Comparison of ENCODE assay signal across 8 mouse cellular contexts in the genomic region with DNA sequence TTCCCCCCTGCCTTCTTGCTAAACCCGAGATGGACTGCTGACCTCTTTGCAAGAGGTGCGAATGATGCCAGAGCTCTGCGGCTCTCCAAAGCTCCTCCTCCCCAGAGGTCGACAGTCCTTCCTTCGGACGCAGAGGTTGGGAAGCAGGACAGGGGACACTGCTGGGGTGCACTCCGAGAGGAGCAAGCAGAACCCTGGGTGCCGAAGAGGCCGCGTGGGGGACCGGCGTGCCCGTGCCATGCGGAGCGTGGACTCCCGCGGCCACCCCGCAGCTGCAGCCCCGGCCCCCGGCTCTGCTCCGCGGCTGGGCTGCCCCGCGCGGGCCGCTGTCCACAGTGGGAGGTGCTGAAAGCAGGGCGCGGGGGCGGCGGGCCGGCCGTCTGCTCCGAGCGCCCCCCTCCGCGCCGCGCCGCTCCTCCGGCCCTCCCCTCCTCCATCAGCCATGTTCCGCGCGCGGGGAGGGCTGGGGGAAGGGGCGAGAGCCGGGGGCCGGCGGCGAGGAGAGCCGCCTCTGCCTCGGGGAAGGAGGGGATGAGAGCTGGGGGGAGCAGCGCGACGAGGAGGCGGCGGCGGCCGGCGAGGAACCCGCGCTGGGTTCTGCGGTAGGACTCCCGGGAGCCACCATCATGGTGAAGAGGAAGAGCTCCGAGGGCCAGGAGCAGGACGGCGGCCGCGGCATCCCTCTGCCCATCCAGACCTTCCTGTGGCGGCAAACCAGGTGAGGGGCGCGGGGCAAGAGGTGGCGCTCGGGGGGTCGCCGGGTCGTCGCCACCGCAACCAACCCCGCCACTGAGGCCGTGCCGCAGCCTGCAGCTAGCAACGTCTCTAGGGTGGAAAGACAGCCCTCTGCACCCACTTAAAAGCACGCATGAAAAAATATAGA. TPM values are rescaled to one million over a fixed set of nuclear protein-coding genes. Genes with fewer than 3 reads are reported as not detected.
DNase-seq lines count a peak whose midpoint lies in the region; ATAC-seq and TF ChIP-seq lines count a peak whose summit lies in the region.

A gene (plus strand): TSS at position 547 of the 883 bp plus-strand sequence.

- no peaks in the 10 kb centered on the region for H3K9me3 ChIP-seq in kidney, postnatal 0 days (replicated peaks; ENCODE audit: low read length)
- H3K9me3 ChIP-seq in liver, embryonic 12.5 days (replicated peaks) = no peaks in the 10 kb centered on the region
- H3K9me3 ChIP-seq in neural tube, embryonic 14.5 days (ENCODE audit: control insufficient read depth, low read length) = no peaks in the 10 kb centered on the region

- H3K4me1 ChIP-seq in thymus, adult 2 months (replicated peaks; ENCODE audit: control insufficient read depth, insufficient read depth, low read length) = no peaks in the 10 kb centered on the region
- 0 out of 2 replicates have a peak, but pooled peaks cover 6% of the 10 kb centered on the region for H3K4me1 ChIP-seq in kidney, postnatal 0 days (replicated peaks; ENCODE audit: insufficient read depth, low read length)
- no peaks in the 10 kb centered on the region for H3K4me1 ChIP-seq in liver, embryonic 12.5 days
- H3K4me1 ChIP-seq in neural tube, embryonic 14.5 days (ENCODE audit: control insufficient read depth, insufficient read depth, low read length) = peaks cover 7% of the 10 kb centered on the region; the same call in 1 of the 2 replicates

- peak; percentile 92 for ATAC-seq in kidney, postnatal 0 days (replicated peaks; ENCODE audit: low FRiP score, low read depth)
- ATAC-seq in liver, embryonic 12.5 days = no peak; the same call in 1 of the 2 replicates
- peak; percentile 94 for ATAC-seq in neural tube, embryonic 14.5 days (ENCODE audit: low read depth)

- H3K27ac ChIP-seq in thymus, adult 2 months (ENCODE audit: control insufficient read depth, insufficient read depth, low read length) = no peak within 1 kb of the TSS
- H3K27ac ChIP-seq in kidney, postnatal 0 days = no peak within 1 kb of the TSS
- H3K27ac ChIP-seq in liver, embryonic 12.5 days = no peak within 1 kb of the TSS
- H3K27ac ChIP-seq in neural tube, embryonic 14.5 days (ENCODE audit: low read depth, low read length) = peak within 1 kb of the TSS; percentile 71

- WGBS in thymus, adult 2 months = 6% methylated on average over 77 of the region's 83 CpGs
- under 1% methylated on average over 57 of the region's 83 CpGs for WGBS in kidney, postnatal 0 days
- 2% methylated on average over 66 of the region's 83 CpGs for WGBS in liver, embryonic 12.5 days (ENCODE audit: insufficient replicate concordance)
- under 1% methylated on average over 63 of the region's 83 CpGs for WGBS in neural tube, embryonic 14.5 days

- H3K4me3 ChIP-seq in thymus, adult 2 months (ENCODE audit: control insufficient read depth, insufficient read depth, low read length) = no peak within 1 kb of the TSS
- H3K4me3 ChIP-seq in kidney, postnatal 0 days (replicated peaks; ENCODE audit: low read depth, low read length) = peak within 1 kb of the TSS; percentile 36
- peak within 1 kb of the TSS; percentile 38 for H3K4me3 ChIP-seq in liver, embryonic 12.5 days
- H3K4me3 ChIP-seq in neural tube, embryonic 14.5 days (ENCODE audit: low read depth, low read length) = peak within 1 kb of the TSS; percentile 72

- TF ChIP-seq POLR2A in thymus, adult 2 months (IDR thresholded peaks at IDR 0.05; ENCODE audit: control insufficient read depth, extremely low read depth, insufficient read depth, low read length, poor library complexity) = no peak

- H3K9ac ChIP-seq in kidney, postnatal 0 days (ENCODE audit: low read depth, low read length) = no peak within 1 kb of the TSS
- no peak within 1 kb of the TSS for H3K9ac ChIP-seq in liver, embryonic 12.5 days
- peak within 1 kb of the TSS; percentile 69 for H3K9ac ChIP-seq in neural tube, embryonic 14.5 days (replicated peaks; ENCODE audit: low read depth, low read length)

- no peak for TF ChIP-seq CTCF in thymus, adult 2 months (IDR thresholded peaks at IDR 0.05; ENCODE audit: borderline replicate concordance, control insufficient read depth, extremely low read depth, insufficient read depth, low read length, poor library complexity)
- no peak for TF ChIP-seq CTCF in kidney, postnatal 0 days (IDR thresholded peaks at IDR 0.05; ENCODE audit: low read depth)

- peak within 1 kb of the TSS; percentile 64 for H3K4me2 ChIP-seq in kidney, postnatal 0 days (ENCODE audit: low read length)
- H3K4me2 ChIP-seq in liver, embryonic 12.5 days = peak within 1 kb of the TSS; percentile 59
- peak within 1 kb of the TSS; percentile 78 for H3K4me2 ChIP-seq in neural tube, embryonic 14.5 days (ENCODE audit: low read depth, low read length)

- no peaks in the 10 kb centered on the region for H3K36me3 ChIP-seq in thymus, adult 2 months (ENCODE audit: control insufficient read depth, insufficient read depth, low read length)
- H3K36me3 ChIP-seq in kidney, postnatal 0 days (ENCODE audit: insufficient read depth, low read length) = no peaks in the 10 kb centered on the region
- no peaks in the 10 kb centered on the region for H3K36me3 ChIP-seq in liver, embryonic 12.5 days
- H3K36me3 ChIP-seq in neural tube, embryonic 14.5 days (ENCODE audit: control insufficient read depth, insufficient read depth, low read length) = no peaks in the 10 kb centered on the region

- no peaks in the 10 kb centered on the region; the same call in 1 of the 2 replicates for H3K27me3 ChIP-seq in thymus, adult 2 months (ENCODE audit: control insufficient read depth, insufficient read depth, low read length)
- no peaks in the 10 kb centered on the region for H3K27me3 ChIP-seq in kidney, postnatal 0 days (ENCODE audit: insufficient read depth, low read length)
- peaks cover 21% of the 10 kb centered on the region for H3K27me3 ChIP-seq in liver, embryonic 12.5 days (replicated peaks)
- H3K27me3 ChIP-seq in neural tube, embryonic 14.5 days (ENCODE audit: control insufficient read depth, insufficient read depth, low read length) = no peaks in the 10 kb centered on the region

- peak; percentile 10 for DNase-seq in thymus, postnatal 14 days
- no peak for DNase-seq in thymus, adult 2 months
- DNase-seq in embryo, embryonic 10 days (ENCODE audit: low spot score) = peak; percentile 63
- peak; percentile 58 to 66 for DNase-seq in gastrocnemius, postnatal 4 days (ENCODE audit: low spot score in 2 of 2)
- DNase-seq in kidney, postnatal 0 days (ENCODE audit: low spot score) = peak; percentile 57
- peak; percentile 36 for DNase-seq in yolk sac, embryonic 10.5 days (ENCODE audit: low spot score)

RNA-seq across cellular contexts. Expression of the gene that starts here (rescaled TPM):
- 0.04 and 0.07 TPM in 2 replicates for polyA plus RNA-seq in thymus, adult 2 months (2012; rRNA removed)
- not detected for total RNA-seq in gastrocnemius, postnatal 4 days (2021)
- polyA plus RNA-seq in kidney, postnatal 0 days (2015; fragmentation: Nextera tagmentation; extraction: Ambion mirVana) = 0.01 and 0.04 TPM in 2 replicates
- not detected in 2 replicates for polyA plus RNA-seq in liver, embryonic 12.5 days (2016; fragmentation: Nextera tagmentation; extraction: Ambion mirVana)
- polyA plus RNA-seq in neural tube, embryonic 14.5 days (2014; fragmentation: Nextera tagmentation; extraction: Ambion mirVana) = 12.7 and 21.3 TPM in 2 replicates

Comparison
In these comparisons a context has a peak if more than half of its experiments do, and no peak if none do; other contexts are left out.
1. RNA of the gene that starts here (polyA plus RNA-seq): 12.7 to 21.3 TPM in neural tube, embryonic 14.5 days; 0.04 to 0.07 TPM in thymus, adult 2 months, 0.01 to 0.04 TPM in kidney, postnatal 0 days and not detected in liver, embryonic 12.5 days; every median in the first group is over 10 times any median in the second.
2. Peak in DNase-seq in gastrocnemius, postnatal 4 days; RNA of the gene not detected or under 1 TPM.
3. Peak in DNase-seq, ATAC-seq, H3K4me3 ChIP-seq and H3K4me2 ChIP-seq in kidney, postnatal 0 days; RNA of the gene not detected or under 1 TPM.
4. Peak in every context shown above with its lines, with median percentiles within 50 percentile points of each other: H3K4me2 ChIP-seq.